Mouse (Mus musculus): ENCODE results near the gene Gimap7.
"Not testable (repeated sequence)": the region's sequence is repeated elsewhere in the genome, so short reads cannot be mapped to it uniquely, and the experiment has no call there.

Gimap7 gene

GRCm38 (mm10) chr6:48718455-48718854 lies at the start of gene Gimap7, which contains the start of gene Gm28053:
Gimap7 (plus strand) TSS chr6:48718621.
Gm28053 (plus strand) TSS chr6:48718607.
- CTCF ChIA-PET, result interaction anchor here (1.0 kb wide), 1 partner anchor 12 kb away, joined by 3 read pairs; no protein-coding TSS in a partner anchor

- CTCF ChIA-PET, result interaction anchor here (0.7 kb wide), 1 partner anchor 18 kb away, joined by 3 read pairs; no protein-coding TSS in a partner anchor
Measured at GRCm38 (mm10) chr6:48669446-48669969, 48.9 kb upstream of the Gimap7 start.

GRCm38 (mm10) chr6:48674291-48675058 lies 43.9 kb upstream of the Gimap7 start:
- CTCF ChIA-PET, result interaction anchor here (0.6 to 1.7 kb wide), 6 partner anchors 18 to 319 kb away, joined by 3 to 6 read pairs (median 4); no protein-coding TSS in a partner anchor

GRCm38 (mm10) chr6:48675400-48675930 lies 43.0 kb upstream of the Gimap7 start:
- CTCF ChIA-PET, result interaction anchor here (0.6 to 1.7 kb wide), 4 partner anchors 18 to 42 kb away, joined by 3 to 5 read pairs (median 4); no protein-coding TSS in a partner anchor

DNA sequence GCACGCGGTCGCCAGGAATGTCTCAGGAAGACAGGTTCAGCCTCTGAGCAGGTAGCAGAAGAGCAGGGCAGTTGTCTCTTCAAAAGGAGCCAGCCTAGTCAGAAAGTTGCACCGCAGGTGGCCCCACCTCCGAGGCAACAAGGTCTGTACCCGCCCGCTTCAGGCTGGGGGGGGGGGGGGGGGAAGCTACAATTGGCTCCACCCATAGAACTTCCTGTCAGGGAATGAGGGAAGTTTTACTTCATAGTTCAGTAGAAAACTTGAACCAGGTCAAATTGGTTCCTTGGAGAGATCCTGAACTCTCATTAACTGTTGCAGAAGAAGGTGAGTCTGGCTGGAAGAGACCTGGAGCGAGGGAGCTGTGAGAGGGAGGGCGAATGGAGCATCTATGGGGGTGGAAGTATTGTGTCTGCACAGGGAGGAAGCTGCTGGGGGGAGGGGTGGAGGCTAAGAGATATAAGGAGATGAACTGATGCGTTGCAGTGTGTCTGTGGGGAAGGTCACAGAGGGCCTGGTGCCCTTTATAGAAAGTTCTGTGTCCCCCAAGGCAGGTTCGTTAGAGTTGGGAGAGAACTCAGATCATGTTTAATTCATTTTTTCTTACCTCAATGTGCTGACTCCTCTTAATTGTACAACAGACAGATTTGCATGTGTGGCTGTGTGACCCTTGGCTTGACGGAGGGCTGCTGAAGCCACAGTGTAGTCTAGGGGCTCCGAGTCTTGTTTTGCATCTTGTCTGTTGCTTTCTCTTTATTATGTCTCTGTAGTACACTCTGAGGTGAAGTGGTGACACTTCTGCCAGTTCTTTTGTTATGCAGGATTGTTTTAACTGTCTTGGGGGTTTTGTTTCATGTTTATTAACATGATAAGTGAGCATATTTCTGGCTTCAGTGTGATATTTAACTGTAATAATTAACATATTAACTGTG lies 42.2 kb upstream of the Gimap7 start, which contains the start of gene Gimap9:
Gimap9 (plus strand) TSS at position 199 of the 929 bp plus-strand sequence.
- CTCF ChIA-PET, result interaction anchor here (0.5 to 0.9 kb wide), 4 partner anchors 28 to 94 kb away, joined by 3 to 4 read pairs (median 3); no protein-coding TSS in a partner anchor

GRCm38 (mm10) chr6:48676860-48677415 lies 41.5 kb upstream of the Gimap7 start:
- CTCF ChIA-PET, result no interaction called here

DNA sequence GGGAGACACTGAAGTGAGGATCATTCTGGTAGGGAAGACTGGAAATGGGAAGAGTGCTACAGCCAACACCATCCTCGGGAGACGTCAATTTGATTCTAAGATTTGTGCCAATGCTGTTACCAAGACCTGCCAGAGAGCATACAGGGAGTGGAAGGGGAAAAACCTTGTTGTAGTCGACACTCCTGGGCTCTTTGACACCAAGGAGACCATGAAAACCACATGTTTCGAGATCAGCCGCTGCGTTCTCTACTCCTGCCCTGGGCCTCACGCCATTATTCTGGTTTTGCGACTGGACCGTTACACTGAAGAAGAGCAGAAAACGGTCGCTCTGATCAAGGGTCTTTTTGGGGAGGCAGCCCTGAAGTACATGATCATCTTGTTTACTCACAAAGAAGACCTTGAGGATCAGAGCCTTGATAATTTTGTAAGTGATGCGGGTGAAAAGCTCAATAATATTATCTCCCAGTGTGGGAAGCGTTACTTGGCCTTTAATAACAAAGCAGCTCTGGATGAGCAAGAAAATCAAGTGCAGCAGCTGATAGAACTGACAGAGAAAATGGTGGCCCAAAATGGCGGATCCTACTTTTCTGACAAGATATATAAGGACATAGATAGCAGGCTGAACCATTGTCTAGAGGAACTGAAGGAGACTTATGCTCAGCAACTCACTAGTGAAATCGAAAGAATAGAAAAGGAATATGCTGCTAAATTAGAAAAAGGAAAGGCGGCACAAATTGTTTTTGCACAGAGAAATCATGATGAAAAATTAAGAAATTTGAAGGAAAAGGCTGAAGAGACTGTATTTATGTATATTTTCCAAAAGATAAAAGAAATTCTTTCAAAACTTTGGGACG lies 40.7 kb upstream of the Gimap7 start:
- CTCF ChIA-PET, result no interaction called here

DNA sequence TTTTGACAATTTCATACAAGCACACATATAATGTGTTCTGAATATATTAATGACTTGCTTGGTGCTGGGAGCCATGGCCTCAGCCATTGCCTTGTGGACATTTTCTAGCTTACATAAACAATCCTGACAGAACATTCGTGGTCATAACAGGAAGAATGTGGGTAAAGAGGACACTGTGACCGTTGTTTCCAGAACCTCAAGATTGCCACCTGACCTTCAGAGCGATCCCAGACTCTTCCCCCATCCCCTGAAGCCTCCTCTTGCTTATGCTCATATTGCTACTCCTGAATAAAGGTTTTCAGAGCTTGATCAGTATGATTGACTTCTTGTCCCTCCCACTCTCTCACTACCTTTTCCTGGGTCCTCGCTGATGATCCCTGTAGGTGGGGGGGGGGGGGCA lies 40.0 kb upstream of the Gimap7 start:
- CTCF ChIA-PET, result interaction anchor here (0.7 to 0.9 kb wide), 2 partner anchors 20 to 21 kb away, joined by 4 to 25 read pairs; no protein-coding TSS in a partner anchor

DNA sequence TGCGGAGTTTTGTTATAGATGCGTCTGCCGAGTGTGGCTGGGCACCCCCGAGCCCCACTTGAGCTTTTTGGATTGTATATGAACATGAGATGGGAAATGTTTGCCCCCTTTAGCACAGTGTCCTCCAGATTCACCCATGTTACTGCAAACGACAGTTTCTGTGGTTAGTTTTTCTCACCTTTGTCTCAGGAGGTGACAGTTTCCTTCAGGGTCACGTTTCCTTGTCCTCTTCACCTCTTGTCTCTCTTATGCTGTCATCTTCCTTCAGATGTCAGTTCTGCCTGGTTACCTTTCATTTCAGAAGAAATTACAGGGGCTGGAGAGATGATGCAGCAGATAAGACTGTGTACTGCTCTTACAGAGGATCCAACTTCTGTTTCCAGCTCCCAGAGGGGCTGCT lies 38.7 kb upstream of the Gimap7 start:
- CTCF ChIA-PET, result interaction anchor here (1.7 kb wide), 1 partner anchor 10 kb away, joined by 5 read pairs; no protein-coding TSS in a partner anchor

- CTCF ChIA-PET, result interaction anchor here (0.6 to 1.7 kb wide), 2 partner anchors 9 to 80 kb away, joined by 4 to 5 read pairs; no protein-coding TSS in a partner anchor
Measured at GRCm38 (mm10) chr6:48680421-48680820, 38.0 kb upstream of the Gimap7 start.

- CTCF ChIA-PET, result no interaction called here
Measured at GRCm38 (mm10) chr6:48681472-48682090, 36.8 kb upstream of the Gimap7 start.

DNA sequence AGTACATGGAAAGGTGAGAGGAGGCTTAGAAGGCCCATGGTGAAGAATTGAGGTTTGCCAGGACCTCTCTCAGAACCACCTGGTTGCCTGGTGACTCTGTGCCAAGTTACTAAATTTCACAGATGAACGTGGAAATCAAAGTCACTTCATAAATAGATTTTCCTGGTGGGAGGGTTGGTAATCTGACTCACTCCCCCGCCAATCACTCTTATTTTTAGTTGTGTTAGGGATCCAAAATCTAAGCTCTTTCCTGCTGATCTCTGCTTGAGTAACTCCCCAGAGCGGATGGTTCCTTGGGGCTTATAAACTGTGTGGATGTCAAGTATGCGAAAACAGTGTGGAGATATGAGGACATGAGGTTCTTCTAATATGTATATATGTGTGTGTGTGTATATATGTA lies 36.1 kb upstream of the Gimap7 start:
- CTCF ChIA-PET, result interaction anchor here (0.7 kb wide), 1 partner anchor 16 kb away, joined by 3 read pairs; no protein-coding TSS in a partner anchor

DNA sequence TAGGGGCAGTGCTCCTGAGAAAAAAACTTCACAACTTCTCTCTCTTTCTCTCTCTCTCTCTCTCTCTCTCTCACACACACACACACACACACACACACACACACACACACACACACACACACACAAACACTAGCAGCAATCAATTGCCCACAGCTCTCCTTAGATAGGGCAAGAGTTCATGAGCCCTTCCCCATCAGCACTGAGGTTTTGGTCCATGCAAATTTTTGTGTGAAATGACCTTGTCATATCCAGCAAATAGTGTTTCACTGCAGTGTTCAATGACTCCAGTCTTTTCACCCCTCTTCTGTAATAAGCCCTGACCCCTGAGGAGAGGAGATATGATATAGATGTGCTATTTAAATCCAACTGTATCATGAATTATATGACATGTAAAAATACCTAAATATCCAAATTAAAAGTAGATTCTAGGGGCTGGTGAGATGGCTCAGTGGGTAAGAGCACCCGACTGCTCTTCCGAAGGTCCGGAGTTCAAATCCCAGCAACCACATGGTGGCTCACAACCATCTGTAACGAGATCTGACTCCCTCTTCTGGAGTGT lies 35.1 kb upstream of the Gimap7 start:
- CTCF ChIA-PET, result not testable (repeated sequence)

- CTCF ChIA-PET, result interaction anchor here (1.6 kb wide), 1 partner anchor 14 kb away, joined by 3 read pairs; no protein-coding TSS in a partner anchor
Measured at GRCm38 (mm10) chr6:48684319-48684718, 34.1 kb upstream of the Gimap7 start, which contains the start of gene Gimap4. Gimap4 (plus strand) TSS chr6:48684549.

GRCm38 (mm10) chr6:48684806-48685205 lies 33.6 kb upstream of the Gimap7 start:
- CTCF ChIA-PET, result interaction anchor here (1.2 to 1.6 kb wide), 2 partner anchors 9 to 14 kb away, joined by 3 read pairs; no protein-coding TSS in a partner anchor

DNA sequence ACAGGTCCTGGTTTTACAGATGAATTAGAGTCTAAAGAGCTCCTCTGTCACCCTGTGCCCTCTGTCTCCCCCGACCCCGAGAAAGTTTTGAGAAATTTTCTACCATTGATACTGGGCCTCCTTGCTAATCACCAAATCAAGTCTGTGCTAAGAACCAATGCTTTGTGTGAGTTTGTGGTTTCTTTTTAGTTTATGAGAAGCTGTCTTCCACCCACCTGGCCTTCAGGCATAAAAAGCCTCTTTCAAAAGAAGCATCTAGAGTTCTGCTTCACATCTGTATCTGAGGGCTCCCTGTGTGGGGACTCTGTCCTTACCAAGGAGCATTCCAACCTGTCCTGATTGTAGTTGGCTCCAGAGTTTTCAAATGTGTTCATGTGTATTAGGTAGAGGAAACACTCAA lies 33.2 kb upstream of the Gimap7 start:
- CTCF ChIA-PET, result interaction anchor here (1.2 to 1.6 kb wide), 3 partner anchors 8 to 35 kb away, joined by 3 to 4 read pairs (median 3); no protein-coding TSS in a partner anchor

DNA sequence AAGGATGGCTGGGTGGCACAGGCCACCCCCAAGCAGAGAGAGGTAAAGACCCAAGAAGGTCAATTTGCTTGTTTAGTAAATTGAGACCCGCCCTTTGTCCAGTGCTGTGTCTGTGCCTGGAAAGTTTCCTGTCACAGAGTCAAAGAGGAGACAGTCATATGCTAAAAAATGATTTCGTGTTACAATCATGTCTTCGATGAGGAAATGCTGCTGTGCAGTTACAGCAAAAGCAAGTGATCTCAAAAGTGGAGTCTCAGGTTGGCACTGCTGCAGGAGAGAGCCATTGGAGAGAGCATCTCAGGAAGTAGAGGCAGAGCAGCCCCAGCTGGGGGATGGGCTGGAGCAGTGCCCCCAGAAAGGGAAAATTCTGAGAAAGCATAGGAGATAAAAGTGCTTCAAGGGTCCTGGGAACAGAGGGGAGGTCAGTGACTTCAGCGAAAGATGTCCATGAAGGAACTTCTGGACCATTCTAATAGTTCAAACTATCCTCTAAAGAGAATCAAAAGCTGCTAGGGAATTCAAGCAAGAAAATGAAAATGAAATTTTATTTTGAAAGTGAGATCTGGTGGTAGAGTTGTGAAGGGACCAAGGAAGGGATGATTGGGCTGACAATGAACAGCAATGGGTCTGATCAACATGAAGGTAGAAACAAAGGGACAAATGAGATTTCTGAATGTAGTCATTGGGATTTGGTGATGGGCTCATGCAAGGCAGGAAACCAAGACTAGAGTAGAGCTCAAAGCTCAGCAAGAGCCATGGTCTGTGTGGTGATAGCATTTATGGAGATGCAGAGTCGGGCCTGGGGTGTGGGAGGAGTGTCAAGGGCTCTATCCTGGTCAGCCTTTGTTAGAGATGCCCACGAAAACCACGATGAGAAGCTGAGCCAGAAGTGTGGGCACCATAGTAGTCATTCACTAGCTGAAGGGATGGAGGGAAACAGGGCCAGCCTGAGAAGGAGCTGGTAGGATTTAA lies 32.4 kb upstream of the Gimap7 start:
- CTCF ChIA-PET, result interaction anchor here (1.2 to 1.6 kb wide), 3 partner anchors 8 to 36 kb away, joined by 3 to 4 read pairs (median 3); no protein-coding TSS in a partner anchor
